Mouse (Mus musculus) spleen, adult 2 months (tissue): ENCODE measurements around the gene Cblc.

ENCODE experiments used
- CTCF ChIP-seq: fragments of 200-500 bp; IDR thresholded peaks from 2 replicates; pipeline ENCODE4 v1.5.1; 2011; ENCODE audit warnings: mild to moderate bottlenecking, inconsistent platforms; ENCODE audit not compliant: insufficient read depth, insufficient read length, insufficient replicate concordance; ENCODE audit errors: extremely low read depth
- POLR2A ChIP-seq: fragments of 200-500 bp; IDR thresholded peaks from 2 replicates; pipeline ENCODE4 v1.6.1; 2011; ENCODE audit warnings: low read depth, low read length, inconsistent platforms

DNA sequence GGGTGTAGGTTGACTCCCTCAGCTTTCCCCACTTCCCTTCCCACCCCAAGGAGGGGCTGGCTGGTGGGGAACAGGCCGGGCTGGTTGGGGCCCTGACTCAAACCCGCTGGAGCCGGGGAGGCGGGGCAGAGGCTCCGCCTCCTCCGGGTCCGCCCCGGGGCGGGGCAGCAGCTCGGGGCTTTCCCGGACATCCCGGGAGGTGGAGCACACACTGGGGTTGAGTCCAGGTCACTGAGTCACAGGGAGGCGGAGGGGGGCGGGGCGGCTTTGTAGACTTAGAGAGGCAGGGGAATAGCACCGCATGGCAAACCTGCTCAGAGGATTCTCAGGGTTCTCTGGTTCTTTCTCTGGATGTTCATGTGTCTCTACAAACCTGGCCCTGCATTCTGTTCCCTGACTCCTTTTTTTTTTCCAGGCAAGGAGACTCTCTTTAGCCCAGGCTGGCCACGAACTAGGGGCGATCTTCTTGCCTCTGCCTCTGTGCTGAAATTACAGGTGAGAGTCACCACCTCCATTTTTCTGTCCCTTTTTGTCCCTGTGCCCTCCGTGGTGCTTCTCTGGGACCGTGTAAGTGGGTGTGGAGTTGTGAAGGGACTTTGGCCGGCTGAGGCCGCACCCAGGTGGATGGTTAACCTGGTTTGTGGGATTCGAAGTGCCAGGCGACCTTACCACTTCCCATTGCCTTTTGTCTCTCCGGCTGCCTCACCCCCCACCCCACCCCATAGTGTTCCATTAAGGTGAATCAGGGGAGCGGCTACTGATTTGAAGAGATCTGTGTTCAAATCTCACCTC lies 27.8 kb upstream of the Cblc start:
- TF ChIP-seq POLR2A (no peak), CTCF (no peak)
